Mouse (Mus musculus) cortical plate, adult 2 months (tissue): ENCODE measurements around the gene D7Ertd443e.
A peak's percentile ranks its signal among the peaks of the same experiment; 100 is the strongest.

Experiments
- CTCF ChIP-seq: fragments of 200-500 bp; IDR thresholded peaks from 2 replicates; pipeline ENCODE4 v1.5.1; 2011; ENCODE audit warnings: mild to moderate bottlenecking, control low read depth, low read length; ENCODE audit not compliant: insufficient read depth; ENCODE audit errors: extremely low read depth
- POLR2A ChIP-seq: fragments of 200-500 bp; IDR thresholded peaks from 2 replicates; pipeline ENCODE4 v1.6.1; 2011; ENCODE audit warnings: mild to moderate bottlenecking, low read length, control low read depth; ENCODE audit not compliant: insufficient read depth; ENCODE audit errors: extremely low read depth

DNA sequence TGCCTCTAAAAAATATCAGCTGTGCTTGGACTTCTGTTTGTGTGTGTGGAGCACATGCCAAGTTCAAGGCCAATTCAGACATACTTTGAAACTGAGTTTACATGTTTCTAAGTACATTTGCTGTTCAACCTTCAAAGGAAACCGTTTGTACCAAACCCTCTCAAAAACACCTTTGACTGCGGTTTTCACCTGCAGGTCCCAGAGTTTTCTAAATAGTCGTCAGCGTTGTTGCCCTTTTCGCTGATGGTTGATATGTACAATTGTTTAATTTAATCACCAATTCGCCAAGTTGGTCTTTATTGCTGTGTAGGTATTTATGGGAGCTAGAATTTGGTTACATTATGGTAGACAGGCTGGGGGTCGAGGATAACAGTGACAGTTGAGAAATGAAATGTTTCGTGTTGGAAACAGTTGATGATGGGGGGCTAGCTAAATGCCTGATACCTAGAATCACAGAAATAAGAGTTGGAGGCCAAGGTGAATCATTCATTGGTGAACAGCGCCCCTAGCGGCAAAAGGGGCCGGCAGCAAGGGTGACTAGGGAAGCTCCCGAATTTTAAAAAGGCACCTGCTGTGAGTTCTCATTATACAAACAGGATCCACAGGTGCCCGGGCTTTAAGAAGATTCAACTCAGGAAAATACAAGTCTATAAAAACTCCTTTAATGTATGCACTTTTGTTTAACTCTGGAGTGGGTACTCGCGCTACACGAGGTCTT is 161.9 kb downstream of the D7Ertd443e start:
- TF ChIP-seq CTCF (peak; percentile 69), POLR2A (no peak)
